Mouse (Mus musculus) midbrain, embryonic 16.5 days (tissue): ENCODE results near the gene Havcr2. TPM values are rescaled to one million over a fixed set of nuclear protein-coding genes. Genes with fewer than 3 reads are reported as not detected.

ENCODE experiments used
- ATAC-seq: fragments of 200-750 bp; cut with Nextera tagmentation; 2 replicates; pipeline ENCODE4 v1.8.0; 2017; ENCODE audit warnings: moderate TSS enrichment
- H3K27ac ChIP-seq: fragments of 300-500 bp; sonication (generic); 2 replicates; pipeline ENCODE4 v1.5.1; 2014; ENCODE audit warnings: mild to moderate bottlenecking, low read length, mixed read lengths
- H3K27me3 ChIP-seq: fragments of 300-500 bp; sonication (generic); 2 replicates; pipeline ENCODE4 v1.6.1; 2014; ENCODE audit warnings: low read depth, low read length, mixed read lengths; ENCODE audit not compliant: control insufficient read depth, insufficient read depth
- H3K36me3 ChIP-seq: fragments of 300-500 bp; sonication (generic); 2 replicates; pipeline ENCODE4 v1.6.1; 2014; ENCODE audit warnings: mild to moderate bottlenecking, low read length, moderate library complexity, mixed read lengths; ENCODE audit not compliant: control insufficient read depth, insufficient read depth
- H3K4me1 ChIP-seq: fragments of 300-500 bp; sonication (generic); 2 replicates; pipeline ENCODE4 v1.6.1; 2014; ENCODE audit warnings: mild to moderate bottlenecking, low read length, mixed read lengths; ENCODE audit not compliant: control insufficient read depth, insufficient read depth
- H3K4me2 ChIP-seq: fragments of 300-500 bp; sonication (generic); 2 replicates; pipeline ENCODE4 v1.6.1; 2014; ENCODE audit warnings: mild to moderate bottlenecking, low read length, mixed read lengths
- H3K4me3 ChIP-seq: fragments of 300-500 bp; sonication (generic); 2 replicates; pipeline ENCODE4 v1.5.1; 2014; ENCODE audit warnings: low read depth, mild to moderate bottlenecking, low read length, moderate library complexity, mixed read lengths
- H3K9ac ChIP-seq: fragments of 300-500 bp; sonication (generic); 2 replicates; pipeline ENCODE4 v1.6.1; 2014; ENCODE audit warnings: low read depth, low read length, mixed read lengths
- H3K9me3 ChIP-seq: fragments of 300-500 bp; sonication (generic); replicated peaks from 2 replicates; pipeline ENCODE4 v1.6.1; 2014; ENCODE audit warnings: mild to moderate bottlenecking, low read length, mixed read lengths; ENCODE audit not compliant: control insufficient read depth, poor library complexity, severe bottlenecking
- WGBS: fragments of 180-500 bp; shearing (Covaris S2); extraction: QIAGEN DNeasy Blood & Tissue Kit; methylation state at CpG from one replicate; pipeline ENCODE4 v1.1.7; 2014; 5-methylcytosine and 5-hydroxymethylcytosine counted together
- polyA plus RNA-seq: library from polyadenylated mRNA; unstranded; fragments of >200 nt; fragmentation: Nextera tagmentation; extraction: Ambion mirVana; gene quantifications from 2 replicates; pipeline ENCODE4 v1.2.1, GENCODE M21; 2015

Gene Havcr2
- polyA plus RNA-seq, 1 experiment from 2014 or later = 0.06 TPM

DNA sequence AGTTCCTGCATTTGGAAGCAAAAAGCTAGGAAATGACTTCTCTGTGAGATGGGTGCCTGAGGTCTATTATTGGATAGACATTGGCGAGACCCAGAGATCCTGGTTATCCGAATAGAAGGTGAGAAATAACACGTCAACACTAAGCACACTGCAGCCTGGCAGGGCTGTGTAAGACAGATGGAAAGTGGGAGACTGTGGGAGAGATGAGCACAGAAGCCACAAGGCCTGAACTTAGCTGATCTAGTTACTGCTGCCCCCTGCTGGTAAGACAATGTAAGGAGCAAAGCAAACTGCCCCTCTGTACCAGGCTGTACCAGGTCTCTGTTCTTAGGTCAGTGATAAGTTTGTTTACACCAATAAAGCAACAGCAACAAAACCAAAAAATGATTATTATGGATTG is 23.6 kb upstream of the Havcr2 start:
- Histone ChIP-seq H3K9ac (no peak overlapping the region), H3K36me3 (no peaks in the 10 kb centered on the region), H3K4me3 (no peak overlapping the region), H3K4me1 (0 out of 2 replicates have a peak, but pooled peaks cover 2% of the 10 kb centered on the region), H3K9me3 (no peaks in the 10 kb centered on the region), H3K4me2 (no peak overlapping the region), H3K27me3 (no peaks in the 10 kb centered on the region), H3K27ac (no peak overlapping the region)
- 30% methylated on average over 3 of the region's 3 CpGs for WGBS
- ATAC-seq = peak; percentile 96

DNA sequence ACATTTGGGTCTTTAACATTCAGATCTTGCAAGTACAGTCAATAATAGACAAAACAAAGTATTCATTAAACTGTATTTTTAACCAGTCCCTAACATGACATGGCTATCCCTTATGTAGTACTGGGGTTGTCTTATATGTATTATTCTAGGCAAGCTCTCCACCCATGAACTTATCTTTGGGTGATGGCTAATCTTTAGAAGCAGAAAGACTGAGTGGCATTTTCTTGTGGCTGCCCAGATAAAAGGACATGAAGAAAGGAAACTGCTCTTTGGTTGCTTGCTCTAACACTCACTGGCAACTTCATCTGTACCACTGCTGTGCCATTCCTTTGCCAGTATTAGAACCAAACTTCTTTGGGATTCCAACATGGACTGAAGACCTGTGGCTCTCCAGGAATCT is 19.4 kb upstream of the Havcr2 start:
- Histone ChIP-seq H3K9me3 (no peaks in the 10 kb centered on the region), H3K36me3 (no peaks in the 10 kb centered on the region), H3K27me3 (no peaks in the 10 kb centered on the region), H3K9ac (no peak overlapping the region), H3K4me3 (no peak overlapping the region), H3K4me2 (no peak overlapping the region), H3K27ac (no peak overlapping the region), H3K4me1 (peaks cover 9% of the 10 kb centered on the region)
- ATAC-seq = no peak

DNA sequence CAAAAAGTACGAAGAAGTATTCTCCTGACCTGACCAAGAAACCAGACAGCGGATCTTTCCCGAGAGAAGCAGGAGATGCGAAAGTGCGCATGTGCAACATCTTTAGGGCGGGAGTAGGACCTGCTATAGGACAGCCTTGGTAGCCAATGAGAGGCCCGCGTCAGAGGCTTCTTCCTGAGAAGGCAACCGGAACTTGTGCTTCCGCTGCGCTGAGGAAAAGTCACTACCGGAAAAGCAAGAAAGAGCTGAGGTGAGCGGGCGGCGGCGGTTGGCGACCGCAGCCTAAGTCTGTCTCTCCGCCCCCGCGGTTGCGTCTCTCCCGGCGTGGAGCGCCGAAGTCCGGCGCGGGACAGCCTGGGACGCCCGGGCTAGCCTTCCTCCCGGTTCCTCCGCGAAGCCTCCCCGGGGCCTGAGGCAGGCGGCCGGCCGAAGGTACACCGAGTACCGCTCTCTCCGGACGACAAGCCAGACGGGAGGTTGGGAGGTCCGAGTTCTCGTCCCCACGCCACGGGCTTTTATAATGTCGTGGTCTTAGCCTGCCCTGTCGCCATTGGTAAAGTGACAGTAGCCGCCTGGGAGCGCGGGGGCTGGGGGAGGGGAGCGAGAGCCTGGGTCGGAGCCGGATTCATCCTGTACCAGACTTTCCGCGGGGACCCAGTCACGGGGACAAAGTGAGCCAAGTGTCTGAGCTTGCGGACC is 17.8 kb upstream of the Havcr2 start, which contains the start of gene Med7:
Gene Med7 (plus strand): TSS at position 166 of the 699 bp plus-strand sequence.
- H3K27ac ChIP-seq = peak within 1 kb of the TSS; percentile 85
- peak within 1 kb of the TSS; percentile 91 for H3K4me3 ChIP-seq
- WGBS = under 1% methylated on average over 56 of the region's 59 CpGs
- peak within 1 kb of the TSS; percentile 85 for H3K9ac ChIP-seq
- H3K27me3 ChIP-seq = no peaks in the 10 kb centered on the region
- peak; percentile 100 for ATAC-seq
- H3K4me1 ChIP-seq = peaks cover 9% of the 10 kb centered on the region
- peak within 1 kb of the TSS; percentile 96 for H3K4me2 ChIP-seq
- no peaks in the 10 kb centered on the region for H3K9me3 ChIP-seq
- peaks cover 3% of the 10 kb centered on the region; the same call in 1 of the 2 replicates for H3K36me3 ChIP-seq

GRCm38 (mm10) chr11:46437459-46438000 is 17.2 kb upstream of the Havcr2 start:
- H3K27me3 ChIP-seq = no peaks in the 10 kb centered on the region
- H3K9ac ChIP-seq = peak overlapping the region; percentile 85
- 2% methylated on average over 23 of the region's 23 CpGs for WGBS
- H3K27ac ChIP-seq = peak overlapping the region; percentile 85
- peak overlapping the region; percentile 96 for H3K4me2 ChIP-seq
- peak overlapping the region; percentile 91 for H3K4me3 ChIP-seq
- no peaks in the 10 kb centered on the region for H3K9me3 ChIP-seq
- ATAC-seq = peak; percentile 9
- H3K36me3 ChIP-seq = peaks cover 3% of the 10 kb centered on the region; the same call in 1 of the 2 replicates
- H3K4me1 ChIP-seq = peaks cover 9% of the 10 kb centered on the region

DNA sequence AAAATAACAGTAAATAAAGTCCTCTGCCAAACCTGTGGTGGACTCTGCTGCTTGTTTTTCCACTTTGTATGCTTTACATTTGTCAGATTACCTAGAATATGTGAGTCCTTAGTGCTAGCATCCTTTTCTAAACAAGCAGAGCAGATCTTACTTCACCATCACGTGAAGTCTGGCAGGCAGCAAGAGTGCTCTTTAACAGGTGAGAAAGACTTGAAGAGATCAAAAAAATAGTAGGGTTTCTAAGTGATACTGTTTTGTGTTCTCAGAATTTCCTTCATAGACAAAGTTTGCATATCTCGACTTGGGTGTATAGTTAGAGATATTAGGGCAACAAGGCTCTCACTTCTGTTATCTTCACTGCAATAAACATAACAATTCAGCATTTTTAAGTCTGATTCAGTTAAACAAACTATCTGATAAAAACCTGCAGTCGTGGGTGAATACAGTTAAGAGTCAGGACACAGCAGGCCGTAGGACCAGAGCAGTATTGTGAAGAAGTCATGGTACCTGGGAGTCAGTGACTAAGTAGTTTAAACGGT is 15.7 kb upstream of the Havcr2 start:
- H3K9ac ChIP-seq = no peak overlapping the region
- peaks cover 5% of the 10 kb centered on the region; the same call in 1 of the 2 replicates for H3K36me3 ChIP-seq
- H3K4me3 ChIP-seq = no peak overlapping the region
- no peak overlapping the region for H3K27ac ChIP-seq
- WGBS = 96% methylated on average over 5 of the region's 5 CpGs
- no peaks in the 10 kb centered on the region for H3K9me3 ChIP-seq
- no peak for ATAC-seq
- H3K4me2 ChIP-seq = no peak overlapping the region
- no peaks in the 10 kb centered on the region for H3K27me3 ChIP-seq
- H3K4me1 ChIP-seq = peaks cover 9% of the 10 kb centered on the region

GRCm38 (mm10) chr11:46441774-46442173 is 13.0 kb upstream of the Havcr2 start:
- no peaks in the 10 kb centered on the region for H3K27me3 ChIP-seq
- H3K4me2 ChIP-seq = no peak overlapping the region
- no peak overlapping the region for H3K27ac ChIP-seq
- H3K36me3 ChIP-seq = peaks cover 5% of the 10 kb centered on the region; the same call in 1 of the 2 replicates
- H3K4me3 ChIP-seq = no peak overlapping the region
- peaks cover 6% of the 10 kb centered on the region for H3K4me1 ChIP-seq
- H3K9me3 ChIP-seq = no peaks in the 10 kb centered on the region
- 98% methylated on average over 1 of the region's 1 CpGs for WGBS
- H3K9ac ChIP-seq = no peak overlapping the region
- ATAC-seq = no peak

GRCm38 (mm10) chr11:46443152-46443551 is 11.6 kb upstream of the Havcr2 start:
- Histone ChIP-seq H3K9ac (no peak overlapping the region), H3K27ac (no peak overlapping the region), H3K4me2 (no peak overlapping the region), H3K36me3 (peaks cover 5% of the 10 kb centered on the region; the same call in 1 of the 2 replicates), H3K4me3 (no peak overlapping the region), H3K9me3 (no peaks in the 10 kb centered on the region), H3K4me1 (peaks cover 1% of the 10 kb centered on the region; the same call in 1 of the 2 replicates), H3K27me3 (no peaks in the 10 kb centered on the region)
- ATAC-seq = no peak
- WGBS = 100% methylated on average over 1 of the region's 1 CpGs

DNA sequence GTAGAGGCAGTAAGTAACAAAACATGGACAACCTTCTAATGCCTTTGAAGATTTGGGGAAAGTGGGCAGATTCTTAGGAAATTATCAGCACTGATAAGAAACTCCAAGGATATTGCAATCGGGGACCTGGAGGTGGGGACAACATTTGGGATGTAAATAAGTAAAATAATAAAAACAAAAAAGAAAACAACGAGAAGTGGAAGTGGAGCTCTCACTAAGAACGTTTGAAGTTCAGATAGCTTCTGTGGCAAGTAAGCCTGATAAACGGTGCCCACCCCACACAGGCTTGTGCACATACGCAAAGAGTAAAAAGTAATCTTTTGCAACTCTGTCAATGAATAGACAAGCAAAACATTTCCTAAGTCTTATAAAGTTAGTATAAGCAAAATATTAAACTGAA is 10.8 kb upstream of the Havcr2 start:
- Histone ChIP-seq H3K27me3 (no peaks in the 10 kb centered on the region), H3K9ac (no peak overlapping the region), H3K4me2 (no peak overlapping the region), H3K4me3 (no peak overlapping the region), H3K36me3 (peaks cover 5% of the 10 kb centered on the region; the same call in 1 of the 2 replicates), H3K9me3 (no peaks in the 10 kb centered on the region), H3K27ac (no peak overlapping the region), H3K4me1 (no peaks in the 10 kb centered on the region)
- no peak for ATAC-seq
- 96% methylated on average over 5 of the region's 5 CpGs for WGBS

DNA sequence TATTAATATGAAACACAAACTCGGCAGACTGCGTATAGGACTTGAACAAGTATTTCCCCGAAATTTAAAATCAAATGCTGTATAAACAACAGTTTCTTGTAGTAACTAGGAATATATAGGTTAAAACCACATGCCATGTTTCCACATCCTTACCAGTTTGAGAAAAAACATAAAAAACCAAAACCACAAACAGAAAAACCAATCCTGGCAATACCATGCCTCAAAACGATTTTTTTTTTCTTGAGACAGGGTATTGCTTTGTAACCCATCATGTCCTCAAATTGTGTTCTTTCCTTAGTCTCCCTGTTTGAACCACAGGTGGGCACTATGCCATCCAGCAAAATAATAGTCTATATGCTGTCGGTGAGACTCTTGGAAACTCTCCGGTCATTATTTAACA is 8.6 kb upstream of the Havcr2 start:
- Histone ChIP-seq H3K4me3 (no peak overlapping the region), H3K4me1 (no peaks in the 10 kb centered on the region), H3K4me2 (no peak overlapping the region), H3K36me3 (0 out of 2 replicates have a peak, but pooled peaks cover 2% of the 10 kb centered on the region), H3K27ac (no peak overlapping the region), H3K9me3 (no peaks in the 10 kb centered on the region), H3K9ac (no peak overlapping the region), H3K27me3 (no peaks in the 10 kb centered on the region)
- no peak for ATAC-seq
- 92% methylated on average over 6 of the region's 6 CpGs for WGBS
